Mouse (Mus musculus) brain, embryonic 14.5 days (tissue): Measurements from ENCODE around the gene Cd300c2.

ENCODE experiments used
- CTCF ChIP-seq: fragments of 200-500 bp; IDR thresholded peaks from 2 replicates; pipeline ENCODE4 v1.5.1; 2012; ENCODE audit warnings: inconsistent platforms, mild to moderate bottlenecking, moderate library complexity, borderline replicate concordance; ENCODE audit not compliant: insufficient read depth, insufficient read length; ENCODE audit errors: extremely low read depth
- POLR2A ChIP-seq: fragments of 200-500 bp; IDR thresholded peaks from 2 replicates; pipeline ENCODE4 v1.6.1; 2012; ENCODE audit warnings: mild to moderate bottlenecking, inconsistent platforms, borderline replicate concordance; ENCODE audit not compliant: poor library complexity, insufficient read depth, insufficient read length, severe bottlenecking; ENCODE audit errors: extremely low read depth

DNA sequence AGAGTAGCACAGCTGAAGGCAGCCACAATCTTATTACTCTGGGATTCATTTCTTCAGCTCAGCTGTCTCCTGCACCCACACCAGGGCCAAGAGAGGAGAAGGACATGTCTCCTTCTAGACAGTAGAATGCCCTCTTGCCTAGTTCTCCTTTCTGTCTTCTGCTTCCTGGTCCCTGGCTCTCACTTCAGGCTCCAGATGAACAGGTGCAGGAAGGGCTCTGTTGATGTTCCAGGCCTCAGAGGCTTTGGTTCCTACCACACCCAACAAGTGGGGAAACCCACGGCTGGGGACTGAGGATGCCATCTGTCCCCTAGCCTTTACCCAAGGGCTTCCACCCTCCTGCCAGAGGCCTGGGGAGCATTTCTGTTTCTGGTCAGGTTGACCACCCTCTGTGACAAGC lies 41.3 kb downstream of the Cd300c2 start:
- TF ChIP-seq CTCF: no peak
- no peak for TF ChIP-seq POLR2A
